Mouse (Mus musculus) ES-CJ7 (cell line): ENCODE measurements around the gene Adam22.
A peak's percentile ranks its signal among the peaks of the same experiment; 100 is the strongest.
"Not testable (repeated sequence)": the region's sequence is repeated elsewhere in the genome, so short reads cannot be mapped to it uniquely, and the experiment has no call there.

Experiments used
- DNase-seq: peaks from one replicate; pipeline ENCODE4 v3.0.0; 2011; ENCODE audit warnings: low read depth, low spot score

The Adam22 gene

DNA sequence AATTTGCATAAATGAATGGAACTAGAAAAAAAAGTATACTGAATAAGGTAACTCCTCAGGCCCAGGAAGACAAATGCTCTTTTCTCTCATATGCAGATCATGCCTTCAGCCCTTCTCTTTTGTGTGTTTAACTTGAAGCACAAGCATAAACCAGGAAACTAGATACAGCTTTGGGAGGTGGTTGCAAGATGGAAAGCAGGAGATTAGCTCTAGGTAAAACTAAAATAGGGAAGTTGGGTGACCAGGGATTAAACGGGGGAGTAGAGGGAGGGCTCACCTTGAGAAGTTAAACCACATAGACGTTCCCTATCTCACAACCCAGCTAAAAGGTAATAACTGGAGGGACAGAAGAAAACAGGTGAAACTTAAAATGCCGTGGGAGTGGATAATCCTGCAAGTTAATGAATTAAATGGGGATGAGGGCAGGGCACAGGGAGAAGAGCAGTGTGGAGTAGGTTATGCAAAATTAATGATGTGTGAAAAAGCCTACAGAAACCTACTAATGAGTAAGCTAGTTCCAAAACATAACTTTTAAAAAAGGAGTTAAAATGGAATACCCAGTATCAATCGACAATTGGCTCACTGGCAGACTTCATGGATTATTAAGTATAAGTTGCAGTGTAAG lies 40.2 kb downstream of the Adam22 start:
- DNase-seq = no peak

DNA sequence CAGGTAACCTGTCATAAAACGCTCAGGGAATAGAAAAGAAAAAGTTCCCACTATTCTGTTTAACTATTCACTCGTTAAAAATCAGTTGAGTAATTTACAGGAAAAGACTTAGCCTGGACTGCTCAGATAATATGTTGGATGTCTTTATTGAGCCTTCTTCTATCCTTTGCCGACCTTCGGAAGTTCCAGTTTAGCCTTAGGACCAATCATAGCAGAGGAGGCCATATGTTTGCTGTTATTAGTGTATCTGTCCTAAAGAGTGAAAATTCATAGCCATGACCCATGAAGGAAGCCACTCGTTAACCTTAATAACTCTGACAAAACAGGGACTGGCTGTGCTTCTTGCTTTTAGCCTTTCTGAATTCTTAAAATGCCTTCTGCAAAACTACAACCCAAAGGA lies 41.3 kb downstream of the Adam22 start:
- no peak for DNase-seq

DNA sequence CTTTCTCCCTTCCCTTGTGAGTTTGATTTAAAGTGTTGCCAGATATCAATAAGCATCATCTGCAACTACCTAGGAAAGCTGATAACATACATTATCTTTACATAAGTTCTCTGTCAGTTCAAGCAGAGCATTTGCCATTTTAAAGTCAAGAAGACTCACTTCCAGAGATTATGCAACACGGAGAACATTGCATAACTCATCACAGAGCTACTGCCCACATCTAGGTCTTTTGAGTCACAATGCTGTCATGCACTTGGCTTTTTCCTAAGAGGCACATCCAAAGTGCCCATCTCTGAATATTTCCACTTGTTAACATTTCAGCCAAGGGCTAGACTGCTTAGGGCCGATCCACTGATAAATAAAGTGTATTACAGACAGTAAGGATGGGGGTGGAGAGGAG lies 55.6 kb downstream of the Adam22 start:
- DNase-seq = no peak

DNA sequence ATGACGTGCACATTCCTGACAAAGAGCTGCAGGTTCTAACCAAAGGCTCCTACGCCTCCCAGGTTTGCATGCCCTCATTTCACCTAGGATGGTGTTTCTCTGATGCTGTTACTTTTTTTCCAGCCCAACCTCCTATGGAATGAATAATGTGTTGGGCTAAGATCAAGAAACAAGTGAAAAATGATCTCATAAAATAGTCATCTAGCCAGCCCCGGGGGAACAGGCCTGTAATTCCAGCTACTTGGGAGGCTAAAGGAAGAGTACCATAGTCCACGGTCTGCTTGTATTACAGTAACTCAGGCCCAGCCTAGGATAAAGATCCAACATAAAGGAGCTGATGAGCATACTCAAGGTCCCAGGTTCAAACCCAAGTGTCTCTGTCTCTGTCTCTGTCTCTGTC lies 57.1 kb downstream of the Adam22 start:
- DNase-seq = no peak

DNA sequence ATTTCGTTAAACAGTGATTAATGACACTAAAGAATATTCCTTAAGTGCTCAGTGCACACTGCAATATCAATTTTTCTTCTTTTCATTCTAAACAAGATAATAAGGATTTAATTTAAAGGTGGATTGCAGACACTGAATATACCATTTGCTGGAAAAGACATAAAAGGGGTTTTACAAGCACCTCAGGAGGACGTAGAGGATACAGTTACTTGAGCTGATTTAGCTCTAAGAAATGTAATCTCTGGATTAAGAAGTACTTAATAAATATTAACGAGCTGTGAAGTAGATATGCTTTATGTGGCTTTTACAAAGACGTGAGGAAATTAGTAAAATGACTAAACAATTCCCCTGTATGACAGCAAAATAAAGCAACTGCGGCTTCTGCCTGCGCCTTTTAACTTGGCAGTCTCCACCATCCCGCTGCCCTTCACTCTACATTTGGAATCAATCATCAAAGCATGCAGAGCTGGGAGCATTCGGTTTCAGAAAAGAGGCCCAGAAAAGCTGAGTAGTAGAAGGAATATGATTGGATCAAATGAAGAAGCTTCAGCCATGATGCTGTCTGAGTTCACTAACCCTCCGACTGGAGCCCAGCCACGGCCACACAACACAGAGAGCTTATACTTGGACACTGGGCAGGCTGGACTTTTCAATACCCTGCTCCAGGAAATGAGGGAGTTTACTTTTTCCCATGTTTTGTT lies 70.1 kb downstream of the Adam22 start:
- DNase-seq = no peak

DNA sequence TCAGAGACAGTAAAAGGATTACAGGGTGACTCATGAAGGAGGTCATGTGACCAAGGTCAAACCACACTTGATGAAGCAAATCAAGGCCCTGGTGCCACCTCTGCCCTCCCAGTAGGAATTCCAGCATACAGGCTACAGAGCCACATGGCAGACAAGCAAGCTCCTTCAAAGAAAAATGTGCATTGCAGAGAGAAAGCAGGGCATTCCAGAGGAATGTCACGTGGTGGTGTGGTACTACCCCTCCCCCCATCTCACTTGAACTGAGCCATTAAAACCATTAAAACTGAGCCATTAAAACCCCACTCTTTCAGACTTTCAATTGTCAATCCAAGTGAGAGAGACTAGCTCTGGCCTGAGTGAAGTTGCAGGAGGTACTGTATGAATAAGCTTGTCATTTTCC lies 74.7 kb downstream of the Adam22 start:
- peak; percentile 74 for DNase-seq

DNA sequence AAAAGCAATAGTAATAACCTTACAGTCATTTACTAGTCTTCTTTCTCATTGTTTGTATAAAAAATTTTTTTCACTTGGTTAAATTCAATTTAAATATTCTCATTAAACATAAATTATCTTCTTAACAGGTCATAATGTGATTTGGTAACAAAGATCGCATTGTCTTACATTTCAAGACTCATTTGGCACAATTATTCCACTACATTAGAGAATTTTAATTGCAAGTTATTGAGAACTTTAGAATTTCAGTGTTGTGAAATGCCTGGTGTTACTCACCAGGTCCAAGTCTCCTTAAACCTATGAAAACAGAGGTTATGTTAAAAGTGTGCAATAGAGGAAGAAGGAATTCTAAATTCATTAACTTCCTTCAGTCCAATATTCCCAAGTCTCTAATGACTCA lies 76.5 kb downstream of the Adam22 start:
- DNase-seq = no peak

DNA sequence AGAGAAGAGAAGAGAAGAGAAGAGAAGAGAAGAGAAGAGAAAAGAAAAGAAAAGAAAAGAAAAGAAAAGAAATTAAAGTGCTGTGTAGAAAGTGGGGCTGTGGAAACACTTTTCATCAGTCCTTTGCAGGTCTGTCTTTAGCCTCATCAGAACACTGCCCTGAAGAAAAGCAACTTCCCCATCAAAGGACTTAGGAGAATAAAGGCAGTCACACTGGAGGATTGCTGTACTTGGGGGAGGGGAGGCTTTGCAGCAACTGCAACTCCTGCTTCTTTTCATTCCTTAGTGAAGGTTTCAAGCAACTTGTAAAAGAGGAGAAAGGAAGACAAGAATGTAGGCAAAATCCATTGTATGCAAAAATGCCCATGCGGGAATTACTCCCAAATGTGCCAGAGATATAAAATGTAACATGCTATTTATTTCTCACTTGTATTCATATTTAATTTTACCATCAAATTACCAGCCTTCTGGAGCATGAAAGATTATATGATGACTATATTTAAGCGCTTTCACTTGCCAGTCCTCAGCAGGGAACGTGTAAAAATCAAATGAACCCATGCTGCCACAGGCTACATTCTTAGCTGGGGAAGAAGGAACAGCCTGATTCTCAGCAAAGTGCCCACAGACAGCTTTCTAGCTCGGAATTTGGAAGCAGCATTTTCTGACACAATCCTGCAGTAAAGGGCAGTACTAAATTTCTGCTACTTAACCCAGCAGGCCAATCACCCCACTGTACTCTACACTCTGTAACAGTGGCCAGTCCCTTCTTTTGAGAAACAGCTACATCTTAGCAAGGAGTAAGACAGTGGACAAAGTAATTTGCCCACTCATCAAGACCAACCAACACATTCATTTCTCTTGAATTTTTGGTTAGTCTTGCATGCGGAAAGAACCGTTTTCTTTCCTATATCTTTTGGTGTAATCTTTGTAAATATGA lies 78.0 kb downstream of the Adam22 start:
- DNase-seq = no peak

DNA sequence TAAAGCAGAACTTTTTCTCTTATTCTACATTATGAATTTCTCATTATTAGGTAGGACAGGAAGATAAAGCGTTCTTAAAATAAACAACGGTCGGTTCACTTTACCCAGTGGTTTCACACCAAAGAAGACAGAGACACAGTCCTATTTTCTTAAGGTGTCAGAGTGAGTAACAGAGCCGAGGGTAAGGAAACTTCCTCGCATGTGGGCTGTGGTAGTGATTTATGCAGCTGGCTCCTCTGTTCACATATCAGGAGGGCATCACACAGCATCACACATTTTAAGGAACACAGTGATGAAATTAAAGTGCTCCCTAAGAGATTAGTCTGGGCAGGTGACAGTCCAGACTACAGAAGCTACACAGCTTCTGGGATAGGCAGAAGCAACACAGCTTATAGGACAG lies 83.8 kb downstream of the Adam22 start:
- DNase-seq = no peak

DNA sequence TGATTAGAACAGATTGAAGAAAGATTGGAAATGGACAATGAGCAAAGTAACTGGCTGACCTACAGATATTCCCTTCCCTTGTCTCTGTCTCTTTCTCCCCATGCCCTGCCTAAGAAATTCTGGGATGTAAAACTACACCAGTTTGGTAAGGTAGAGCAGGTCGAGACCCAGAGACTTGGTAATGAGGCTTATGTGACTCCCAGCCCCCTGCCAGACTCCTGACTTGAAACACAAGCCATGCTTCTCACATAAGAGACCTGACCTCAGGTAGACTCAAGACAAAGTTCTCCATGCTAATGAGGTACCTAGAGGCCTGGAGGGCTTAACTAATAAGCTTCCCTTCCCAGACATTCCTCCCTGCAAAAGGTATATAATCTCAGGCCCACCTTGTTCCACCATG lies 91.8 kb downstream of the Adam22 start:
- DNase-seq = no peak

DNA sequence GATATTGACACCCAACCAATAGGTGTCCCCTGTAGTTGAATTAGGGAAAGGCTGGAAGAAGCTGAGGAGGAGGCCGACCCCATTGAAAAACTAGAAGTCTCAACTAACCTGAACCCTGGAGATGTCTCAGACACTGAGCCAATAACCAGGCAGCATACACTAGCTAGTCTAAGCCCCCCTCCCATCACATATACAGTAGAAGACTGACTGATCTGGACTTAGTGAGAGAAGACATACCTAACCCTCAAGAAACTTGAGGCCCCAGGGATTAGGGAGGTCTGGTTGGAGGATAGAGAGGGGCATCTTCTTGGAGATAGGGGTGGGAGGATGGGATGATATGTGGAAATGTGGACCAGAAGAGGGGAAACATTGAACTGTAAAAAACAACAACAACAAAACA lies 110.6 kb downstream of the Adam22 start:
- no peak for DNase-seq

DNA sequence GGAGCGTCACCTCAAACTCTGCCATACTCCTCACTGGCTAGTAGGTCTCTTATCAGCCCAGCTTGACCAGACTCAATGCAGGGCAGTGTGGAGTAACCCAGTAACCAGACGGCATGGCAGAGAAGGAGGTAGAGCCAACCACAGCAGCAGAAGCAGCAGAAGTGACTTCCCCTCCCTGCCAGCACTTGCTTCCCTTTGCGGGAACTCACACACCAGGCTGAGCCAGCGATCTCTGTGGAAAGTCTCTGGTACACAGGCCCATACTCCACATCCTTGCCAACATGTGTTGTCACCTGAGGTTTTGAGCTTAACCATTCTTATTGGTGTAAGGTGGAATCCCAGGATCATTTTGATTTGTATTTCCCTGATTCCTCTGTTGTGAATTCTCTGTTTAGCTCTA lies 111.5 kb downstream of the Adam22 start:
- DNase-seq = no peak

DNA sequence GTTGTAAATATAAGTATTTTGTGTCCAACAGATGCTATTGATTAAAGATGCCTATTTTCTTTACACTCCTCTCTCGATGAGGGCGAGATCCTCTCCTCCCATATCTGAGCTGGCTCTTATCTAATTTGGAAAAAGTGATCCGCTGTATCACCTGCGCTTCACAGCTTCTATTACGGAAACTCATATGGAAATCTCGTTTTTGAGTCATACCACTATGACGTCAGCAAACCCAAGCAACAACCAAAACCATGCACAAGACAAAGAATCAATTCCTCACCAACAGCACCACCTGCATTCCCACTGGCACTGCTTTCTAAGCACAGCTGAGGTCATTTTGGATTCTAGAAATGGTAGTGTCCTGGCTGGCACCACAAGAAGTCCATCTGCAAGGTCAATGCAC lies 123.3 kb downstream of the Adam22 start:
- DNase-seq = no peak

DNA sequence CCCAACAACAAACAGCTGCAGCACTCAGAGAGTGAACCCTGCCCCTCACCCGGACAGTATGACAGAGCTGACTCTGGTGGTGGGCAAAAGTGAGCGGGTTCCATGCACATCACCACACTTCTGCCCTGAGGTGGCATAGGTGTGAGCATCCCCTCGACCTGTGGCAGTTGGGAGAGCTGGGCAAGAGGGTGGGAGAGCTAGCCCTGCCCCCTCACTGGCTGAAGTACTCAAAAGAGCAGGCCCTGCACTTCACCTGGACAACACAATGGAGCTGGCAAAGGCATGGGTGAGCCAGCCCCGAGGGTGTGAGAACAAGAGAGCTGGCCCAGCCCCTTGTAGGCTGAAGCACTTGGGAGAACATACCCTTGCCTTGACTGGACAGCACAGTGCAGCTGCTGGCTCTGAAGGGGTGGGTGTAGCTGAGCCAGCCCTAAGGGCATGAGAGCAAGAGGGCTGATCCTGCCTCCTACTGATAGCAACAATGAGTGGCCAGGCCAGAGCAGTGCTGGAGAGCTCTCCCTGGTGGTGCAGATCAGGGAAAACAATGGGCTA lies 124.8 kb downstream of the Adam22 start:
- DNase-seq = peak; percentile 71

DNA sequence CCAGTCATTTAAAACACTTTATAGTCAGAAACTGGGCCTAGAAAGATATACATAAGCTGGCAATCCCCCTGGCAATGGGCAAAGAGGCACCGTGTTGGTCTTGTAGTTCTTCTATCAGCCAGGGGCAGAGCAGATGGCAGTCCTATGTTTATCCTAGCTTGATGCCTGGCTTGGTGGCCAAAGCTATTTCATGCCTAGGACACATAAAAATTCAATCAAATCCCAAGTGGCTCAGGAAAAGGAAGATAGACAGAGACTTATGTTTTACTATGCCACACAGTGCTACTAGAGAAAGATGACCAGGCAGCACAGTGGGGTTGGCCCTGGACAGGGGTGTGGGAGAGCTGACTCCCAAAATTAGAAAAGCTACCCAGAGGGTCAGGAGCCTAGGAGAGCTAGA lies 125.3 kb downstream of the Adam22 start:
- DNase-seq = no peak

DNA sequence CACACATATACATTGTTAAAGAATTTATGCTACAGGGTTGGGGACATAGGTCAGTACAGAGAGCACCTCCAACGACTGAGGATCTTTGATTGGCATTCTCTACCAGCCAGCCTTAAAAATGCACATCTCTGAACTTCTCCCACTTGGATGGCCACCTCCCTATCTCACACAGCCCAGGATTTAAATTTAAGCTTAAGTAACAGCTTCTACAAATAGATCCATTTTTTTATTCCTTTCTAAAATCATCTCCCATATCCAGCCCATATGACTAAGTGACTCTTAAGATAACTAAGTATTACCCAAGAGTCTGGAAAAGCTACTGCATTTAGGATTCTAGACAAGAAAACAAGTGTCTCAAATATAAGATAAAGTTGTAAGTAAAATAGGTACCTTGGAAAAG lies 140.9 kb downstream of the Adam22 start:
- no peak for DNase-seq

DNA sequence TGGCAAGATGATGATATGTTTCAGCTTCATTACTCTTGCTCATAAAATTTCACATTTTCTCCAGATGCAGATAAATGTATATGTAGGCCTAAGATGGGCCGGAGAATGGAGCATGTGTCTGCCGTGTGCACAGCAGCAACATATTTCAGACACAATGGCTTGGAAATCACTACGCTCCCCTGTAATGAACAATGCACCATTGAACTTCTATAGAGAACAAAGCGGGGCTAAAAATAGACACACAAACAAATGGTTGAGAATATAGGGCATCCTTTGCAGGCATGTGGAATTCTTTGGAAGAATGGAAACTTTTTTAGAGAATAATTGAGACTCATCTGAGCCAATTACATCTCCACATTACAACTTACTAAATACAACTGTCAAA lies 143.6 kb downstream of the Adam22 start:
- DNase-seq = no peak

DNA sequence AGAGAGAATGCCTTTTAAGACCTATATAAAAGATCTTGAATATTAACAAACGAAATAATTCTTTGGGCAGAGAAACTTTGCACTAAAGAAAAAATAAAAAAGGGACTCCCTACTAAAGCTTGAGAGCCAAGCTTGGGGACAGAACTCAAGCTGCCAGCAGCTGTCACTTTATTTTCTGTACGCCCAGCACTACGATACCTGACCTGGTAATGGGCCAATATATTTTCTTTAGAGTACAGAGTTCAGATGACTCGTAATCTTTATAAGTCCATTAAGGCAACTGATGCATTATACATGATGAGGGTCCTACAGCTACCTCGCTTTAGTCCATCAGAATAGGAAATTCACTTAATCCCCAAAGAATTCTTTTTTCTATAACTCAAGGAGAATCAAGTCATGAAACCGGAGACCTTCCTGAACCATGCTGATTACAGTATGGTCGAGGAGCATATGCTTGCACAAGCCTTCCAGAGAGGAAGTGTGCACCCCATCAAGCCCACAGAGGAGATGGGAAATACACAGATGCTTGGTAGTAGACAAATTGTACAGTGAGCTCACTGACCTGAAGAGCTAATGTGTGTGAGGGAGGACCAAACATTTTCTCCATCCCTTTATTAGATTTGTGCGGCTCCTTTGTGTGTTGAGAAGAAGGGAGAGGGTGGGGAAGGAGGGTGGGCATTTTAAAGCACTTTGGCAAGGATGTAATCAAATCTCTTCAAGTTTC lies 144.2 kb downstream of the Adam22 start:
- DNase-seq = no peak

DNA sequence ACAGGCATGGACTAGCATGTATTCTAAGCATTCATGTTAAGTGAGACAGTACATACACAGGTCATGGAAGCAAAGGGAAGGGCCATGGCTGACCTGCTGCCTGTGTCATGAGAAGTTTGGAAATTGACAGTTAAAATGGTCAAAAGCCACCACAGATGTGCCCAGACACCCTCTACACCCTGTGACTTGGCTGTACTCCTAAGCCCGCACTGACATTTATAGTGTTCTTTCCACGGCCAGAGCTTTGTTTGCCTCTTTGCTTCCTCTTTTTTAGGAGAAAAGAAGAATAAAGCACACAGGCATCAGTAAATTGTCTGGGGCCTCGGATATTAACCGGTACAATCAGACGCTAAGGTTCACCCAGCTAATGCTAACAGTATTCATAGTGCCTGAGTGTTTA lies 146.3 kb downstream of the Adam22 start:
- DNase-seq = no peak

DNA sequence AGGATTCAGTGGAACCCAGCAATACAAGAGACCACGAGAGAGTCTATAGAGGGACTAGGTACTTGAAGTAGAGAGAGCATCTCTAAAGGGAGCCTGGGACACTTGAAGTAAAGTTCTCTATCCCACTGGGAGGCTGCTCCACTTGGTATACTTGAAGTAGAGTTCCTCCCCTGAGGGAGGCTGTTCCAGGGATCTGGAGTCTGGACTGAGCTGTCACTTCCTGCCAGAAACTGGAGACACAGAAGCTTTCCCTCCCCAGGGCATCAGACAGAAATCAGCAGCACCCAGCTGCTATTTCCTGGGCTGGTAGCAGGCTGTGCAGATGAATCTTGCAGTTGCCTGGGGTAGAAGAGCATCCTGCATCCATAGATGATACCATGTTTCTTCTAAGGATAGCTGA lies 152.1 kb downstream of the Adam22 start:
- DNase-seq = no peak

DNA sequence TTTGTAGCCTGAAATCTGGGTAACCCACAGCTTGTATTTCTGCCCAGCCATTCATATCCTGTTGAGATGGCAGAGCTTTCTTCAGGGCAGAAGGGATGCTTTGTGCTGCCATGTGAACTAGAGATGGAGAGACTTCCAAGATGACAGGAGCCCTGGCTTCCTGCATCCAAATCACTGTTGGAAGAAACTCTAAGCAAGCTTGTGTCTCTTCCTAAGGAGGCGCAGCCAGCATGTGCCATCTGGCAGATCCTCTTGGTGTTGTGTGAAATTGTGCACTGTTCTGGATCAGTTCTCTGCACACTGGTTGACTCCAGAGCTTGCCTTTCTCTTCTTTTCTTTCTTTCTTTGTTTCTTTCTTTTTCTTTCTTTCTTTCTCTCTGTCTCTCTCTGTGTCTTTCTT lies 183.0 kb downstream of the Adam22 start:
- DNase-seq = not testable (repeated sequence)

DNA sequence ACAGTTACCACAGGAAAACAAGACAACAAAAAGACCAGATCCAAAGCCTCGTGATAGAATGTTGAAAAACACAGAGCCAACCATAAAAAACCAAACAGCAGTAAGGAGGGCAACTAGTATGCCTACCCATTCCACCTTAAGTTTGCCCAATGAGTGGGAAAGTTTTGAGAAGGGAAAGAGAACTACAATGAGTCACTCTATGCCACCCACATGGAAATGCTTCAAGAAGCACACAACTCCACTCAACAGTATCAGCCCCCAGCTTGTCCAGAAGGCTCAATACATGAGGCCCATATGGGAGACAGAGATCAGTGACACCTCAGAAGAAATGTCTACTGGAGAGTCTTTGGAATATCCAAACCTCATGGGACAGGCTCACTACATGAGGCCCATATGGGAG lies 187.3 kb downstream of the Adam22 start:
- no peak for DNase-seq
